In the genomic region with DNA sequence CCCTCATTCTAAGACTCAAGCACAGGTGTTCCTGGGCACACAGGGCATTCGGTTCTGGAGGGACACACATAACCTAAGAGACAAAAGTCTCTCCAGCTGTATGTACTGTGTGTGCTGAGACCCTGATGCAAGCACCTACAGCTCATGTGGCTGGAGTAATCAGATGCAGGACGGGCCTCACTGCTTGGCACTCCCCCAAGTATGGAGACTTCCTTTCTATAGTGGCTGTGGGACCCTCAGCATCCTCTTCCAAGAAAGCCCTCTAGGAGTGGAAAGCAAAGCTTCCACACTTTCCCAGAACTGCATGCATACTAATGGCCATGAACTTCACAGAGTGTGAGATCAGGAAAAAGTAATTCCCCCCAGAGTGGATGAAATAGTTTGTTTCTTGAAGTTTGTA, we compare ENCODE assay signal across 17 mouse cellular contexts.
DNase-seq lines count a peak whose midpoint lies in the region; ATAC-seq and TF ChIP-seq lines count a peak whose summit lies in the region.
"Had no signal": no experiment of that assay in that cellular context is flagged by ENCODE, and none has a peak within 500 bp of the region (broad histone marks: within the 10 kb centered on the region; RNA-seq: fewer than 3 reads in every experiment).

No protein-coding gene starts in this region.

- H3K9ac ChIP-seq in forebrain, postnatal 0 days: no peak overlapping the region
- H3K9ac ChIP-seq in neural tube, embryonic 13.5 days: peak overlapping the region; percentile 69
- H3K9ac ChIP-seq: liver, embryonic 13.5 days had no signal

- H3K4me2 ChIP-seq in forebrain, postnatal 0 days (ENCODE audit: low read depth): 0 out of 2 replicates have a peak overlapping the region, but pooled peaks have one; percentile 39
- H3K4me2 ChIP-seq in neural tube, embryonic 13.5 days: peak overlapping the region; percentile 54
- H3K4me2 ChIP-seq: liver, embryonic 13.5 days had no signal

- no peaks in the 10 kb centered on the region for H3K27me3 ChIP-seq in forebrain, postnatal 0 days (ENCODE audit: insufficient read depth, low read length)
- H3K27me3 ChIP-seq in midbrain, embryonic 10.5 days (ENCODE audit: low read depth, poor library complexity, severe bottlenecking): peaks cover 22% of the 10 kb centered on the region
- H3K27me3 ChIP-seq in neural tube, embryonic 13.5 days: no peaks in the 10 kb centered on the region

- no peak for DNase-seq in layer of hippocampus, adult 2 months (ENCODE audit: low spot score in 2 of 2)
- no peak for DNase-seq in layer of hippocampus, postnatal 10 days (ENCODE audit: low spot score in 2 of 2)
- no peak for DNase-seq in forebrain, postnatal 0 days
- no peak for DNase-seq in midbrain, embryonic 10.5 days (ENCODE audit: low spot score)
- DNase-seq in thymus, postnatal 4 days: no peak
- no peak for DNase-seq in right cerebral cortex, postnatal 10 days (ENCODE audit: low spot score in 2 of 2)
- DNase-seq: adrenal gland, postnatal 25 days; gastrocnemius, postnatal 36 days; kidney, postnatal 14 days; liver, embryonic 13.5 days; retina, postnatal 1 day had no signal

- WGBS in forebrain, postnatal 0 days: 16% methylated on average over 2 of the region's 2 CpGs
- 59% methylated on average over 2 of the region's 2 CpGs for WGBS in midbrain, embryonic 10.5 days
- 42% methylated on average over 2 of the region's 2 CpGs for WGBS in neural tube, embryonic 13.5 days

- H3K36me3 ChIP-seq in forebrain, postnatal 0 days (ENCODE audit: insufficient read depth): no peaks in the 10 kb centered on the region
- H3K36me3 ChIP-seq in midbrain, embryonic 10.5 days: peaks cover 37% of the 10 kb centered on the region
- peaks cover 3% of the 10 kb centered on the region; the same call in 1 of the 2 replicates for H3K36me3 ChIP-seq in neural tube, embryonic 13.5 days
- H3K36me3 ChIP-seq: heart, embryonic 10.5 days; liver, embryonic 13.5 days had no signal

- H3K4me3 ChIP-seq in layer of hippocampus, adult 2 months: peak overlapping the region; percentile 3; the same call in 1 of the 2 replicates
- no peak overlapping the region for H3K4me3 ChIP-seq in forebrain, postnatal 0 days (ENCODE audit: low read depth, low read length)
- H3K4me3 ChIP-seq in midbrain, embryonic 10.5 days: peak overlapping the region; percentile 54
- H3K4me3 ChIP-seq in neural tube, embryonic 13.5 days: peak overlapping the region; percentile 31
- H3K4me3 ChIP-seq: heart, embryonic 10.5 days; liver, embryonic 13.5 days; megakaryocyte, embryonic 14.5 days had no signal

- H3K4me1 ChIP-seq in forebrain, postnatal 0 days (ENCODE audit: insufficient read depth): peaks cover 44% of the 10 kb centered on the region
- H3K4me1 ChIP-seq in midbrain, embryonic 10.5 days: peaks cover 68% of the 10 kb centered on the region
- peaks cover 70% of the 10 kb centered on the region for H3K4me1 ChIP-seq in neural tube, embryonic 13.5 days (replicated peaks)

- ATAC-seq in forebrain, postnatal 0 days: no peak
- 0 out of 2 replicates have a peak, but pooled peaks have one; percentile 5 for ATAC-seq in neural tube, embryonic 13.5 days (ENCODE audit: low read depth)
- ATAC-seq in erythroblast, adult 5-6 weeks (replicated peaks; ENCODE audit: low FRiP score, poor library complexity, severe bottlenecking): no peak
- ATAC-seq: intestine, postnatal 0 days; lung, postnatal 0 days had no signal

- no peaks in the 10 kb centered on the region for H3K9me3 ChIP-seq in forebrain, postnatal 0 days (ENCODE audit: low read length)
- no peaks in the 10 kb centered on the region for H3K9me3 ChIP-seq in midbrain, embryonic 10.5 days (replicated peaks)
- H3K9me3 ChIP-seq in neural tube, embryonic 13.5 days: no peaks in the 10 kb centered on the region
- H3K9me3 ChIP-seq: heart, embryonic 10.5 days; liver, embryonic 13.5 days had no signal

- peak overlapping the region; percentile 53; the same call in 1 of the 2 replicates for H3K27ac ChIP-seq in layer of hippocampus, adult 2 months
- H3K27ac ChIP-seq in forebrain, postnatal 0 days (ENCODE audit: low read depth, low read length): 0 out of 2 replicates have a peak overlapping the region, but pooled peaks have one; percentile 15
- peak overlapping the region; percentile 98 for H3K27ac ChIP-seq in midbrain, embryonic 10.5 days (replicated peaks)
- peak overlapping the region; percentile 96 for H3K27ac ChIP-seq in neural tube, embryonic 13.5 days (replicated peaks)
- H3K27ac ChIP-seq: heart, embryonic 10.5 days; liver, embryonic 13.5 days had no signal

- TF ChIP-seq CTCF in layer of hippocampus, adult 2 months (conservative IDR thresholded peaks at IDR 0.05): no peak
- no peak for TF ChIP-seq CTCF in forebrain, postnatal 0 days (IDR thresholded peaks at IDR 0.05; ENCODE audit: low read depth)

Comparison
In these comparisons a context has a peak if more than half of its experiments do, and no peak if none do; other contexts are left out.
1. H3K27ac ChIP-seq: peak in every context shown above with its lines; median percentile 98 in midbrain, embryonic 10.5 days; 96 in neural tube, embryonic 13.5 days; 53 in layer of hippocampus, adult 2 months; 15 in forebrain, postnatal 0 days.